Mouse (Mus musculus) fibroblast of lung, adult 2 months (primary cell): ENCODE data around the gene Trim17.

Experiments used
- DNase-seq: peaks from one replicate; pipeline ENCODE4 v3.0.0-alpha.2; 2011; ENCODE audit warnings: low read depth

Gene Trim17

GRCm38 (mm10) chr11:58993091-58993670 is 38.7 kb downstream of the Trim17 start:
- DNase-seq, result no peak

DNA sequence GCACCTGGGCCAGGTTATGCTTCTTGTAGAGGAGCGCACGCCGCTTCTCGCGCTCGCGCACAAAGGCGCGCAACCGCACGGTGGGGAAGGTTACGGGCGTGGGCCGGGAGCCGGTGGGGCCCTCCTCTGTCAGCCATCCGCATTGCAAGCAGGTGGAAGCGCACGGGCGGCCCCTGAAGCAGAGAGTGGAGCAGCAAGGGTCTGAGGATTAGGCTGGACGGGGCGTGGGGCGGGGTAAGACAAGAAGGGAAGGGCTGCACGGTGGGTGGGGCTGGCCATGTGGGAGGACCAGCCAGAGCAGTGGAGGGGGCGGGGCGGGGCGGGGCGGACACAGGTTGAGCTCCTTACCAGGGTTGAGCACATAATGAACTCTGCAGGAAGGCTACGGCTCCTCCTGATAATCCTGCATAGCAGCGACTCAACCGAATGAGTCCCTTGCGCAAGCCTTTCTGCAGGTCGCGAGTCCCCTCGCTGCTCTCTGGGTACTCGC is 39.9 kb downstream of the Trim17 start:
- no peak for DNase-seq

GRCm38 (mm10) chr11:58995061-58995806 is 40.7 kb downstream of the Trim17 start:
- no peak for DNase-seq

DNA sequence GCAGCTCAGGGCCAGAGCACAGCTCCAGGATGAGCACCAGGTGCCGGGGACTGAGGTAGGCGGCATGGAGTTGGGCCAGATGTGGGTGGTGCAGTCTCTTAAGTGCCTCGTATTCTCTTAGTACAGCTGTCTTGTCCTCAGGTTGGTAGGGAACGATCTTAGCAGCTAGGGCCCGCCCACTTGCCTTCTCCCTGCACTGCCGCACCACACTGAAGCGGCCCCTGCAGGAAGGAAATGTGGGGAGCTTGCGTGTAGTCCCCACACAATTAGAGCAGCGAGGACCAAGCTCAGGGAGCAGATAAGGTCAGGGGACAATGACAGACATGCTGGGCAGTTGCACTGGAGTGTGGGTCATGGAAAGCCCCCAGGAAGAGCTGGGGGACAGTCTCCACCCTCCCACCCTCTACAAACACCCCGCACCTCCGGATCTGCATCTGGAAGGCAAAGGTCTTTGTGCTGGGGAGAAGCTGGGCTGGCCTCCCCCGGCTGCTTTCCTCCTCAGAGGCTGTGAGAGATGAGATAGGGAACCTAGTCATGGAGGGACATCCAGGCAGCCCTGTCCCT is 41.4 kb downstream of the Trim17 start:
- DNase-seq, result no peak

DNA sequence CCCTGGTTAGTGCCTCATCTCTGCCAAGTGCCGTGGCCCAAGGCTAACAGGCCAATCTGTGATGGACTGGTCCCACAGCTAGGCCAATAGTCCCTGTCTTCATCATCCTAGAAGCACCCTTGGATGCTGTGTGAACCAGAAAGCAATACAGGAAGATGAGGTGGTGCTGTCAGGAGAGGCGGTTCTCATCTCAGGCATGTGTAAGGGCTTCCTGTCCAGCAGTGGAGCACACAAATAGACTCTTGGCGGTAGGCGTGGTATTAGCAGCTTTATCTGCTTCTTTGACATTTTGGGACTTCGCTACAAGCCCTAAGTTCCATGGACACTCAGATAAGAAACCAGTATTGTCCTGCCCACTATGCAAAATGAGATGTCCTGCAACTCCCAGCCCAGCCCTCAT is 43.1 kb downstream of the Trim17 start:
- no peak for DNase-seq

- DNase-seq, result no peak
Measured at GRCm38 (mm10) chr11:58999158-58999557, 44.7 kb downstream of the Trim17 start.

DNA sequence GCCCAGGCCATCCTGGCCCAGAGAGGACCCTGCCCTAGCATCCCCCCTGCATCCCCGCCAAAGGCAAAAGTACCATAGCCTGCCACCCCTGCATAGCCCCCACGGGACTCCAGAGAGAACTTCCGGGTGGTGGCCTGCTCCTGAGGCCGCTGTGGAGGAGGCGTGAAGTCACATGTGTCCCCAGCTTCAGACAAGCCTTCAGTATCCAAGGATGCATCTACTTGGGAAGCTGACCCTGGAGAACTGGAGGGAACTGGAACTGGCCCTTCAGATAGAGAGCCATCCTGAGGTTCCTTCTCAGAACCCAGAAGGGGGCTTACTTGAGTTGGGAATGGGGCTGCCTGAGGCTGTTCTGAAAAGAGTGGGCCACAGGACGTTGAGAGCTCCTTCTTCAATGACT is 45.3 kb downstream of the Trim17 start:
- no peak for DNase-seq

- no peak for DNase-seq
Measured at GRCm38 (mm10) chr11:59000635-59001034, 46.1 kb downstream of the Trim17 start.

- DNase-seq, result no peak
Measured at GRCm38 (mm10) chr11:59002327-59003079, 48.0 kb downstream of the Trim17 start.

DNA sequence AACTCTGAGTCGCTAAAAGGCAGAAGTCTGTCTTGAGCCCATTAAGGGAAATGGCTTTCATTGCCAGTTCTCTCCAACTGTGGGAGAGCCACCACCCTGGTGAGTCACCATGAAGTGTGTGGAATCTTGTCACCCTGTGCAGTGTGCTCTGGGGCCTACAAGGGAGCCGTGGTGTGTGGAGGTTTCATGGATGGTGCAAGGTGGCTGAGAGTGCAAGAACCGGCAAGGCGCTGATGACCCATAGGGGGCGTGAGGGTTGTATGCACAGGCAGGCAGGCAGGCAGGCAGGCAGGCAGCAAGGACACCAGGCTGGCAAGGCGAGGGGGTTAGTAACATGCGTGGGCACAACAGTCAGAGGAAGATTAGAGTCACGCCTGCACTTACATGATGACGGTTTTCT is 60.6 kb downstream of the Trim17 start:
- no peak for DNase-seq
